Comparison of ENCODE assay signal across 8 mouse cellular contexts in genomic region chr9:121371946-121372646, GRCm38 (mm10).
DNase-seq lines count a peak whose midpoint lies in the region; ATAC-seq and TF ChIP-seq lines count a peak whose summit lies in the region.

No protein-coding gene starts in this region.

- peaks cover 58% of the 10 kb centered on the region for H3K4me1 ChIP-seq in heart, embryonic 13.5 days
- H3K4me1 ChIP-seq in CH12.LX (ENCODE audit: control insufficient read depth in 1 of 2, insufficient read depth in 2 of 2): peaks cover 10 to 65% of the 10 kb centered on the region in 2 experiments
- peaks cover 16% of the 10 kb centered on the region for H3K4me1 ChIP-seq in embryonic fibroblast, embryonic 13.5 days (ENCODE audit: control insufficient read depth, insufficient read depth, low read length)
- H3K4me1 ChIP-seq in limb, embryonic 15.5 days: peaks cover 55% of the 10 kb centered on the region

- TF ChIP-seq EP300 in CH12.LX (IDR thresholded peaks at IDR 0.05; ENCODE audit: low read length): no peak

- no peak for TF ChIP-seq RAD21 in CH12.LX (IDR thresholded peaks at IDR 0.05; ENCODE audit: low read depth, low read length)

- no peaks in the 10 kb centered on the region for H3K27me3 ChIP-seq in heart, embryonic 13.5 days (replicated peaks)
- H3K27me3 ChIP-seq in CH12.LX (replicated peaks): no peaks in the 10 kb centered on the region
- H3K27me3 ChIP-seq in limb, embryonic 15.5 days: no peaks in the 10 kb centered on the region
- H3K27me3 ChIP-seq in splenic B cell, adult 2 months (ENCODE audit: control insufficient read depth, insufficient read depth, low read length, poor library complexity, severe bottlenecking): no peaks in the 10 kb centered on the region

- DNase-seq in heart, postnatal 36 days: no peak
- no peak for DNase-seq in CH12.LX (ENCODE audit: extremely low read depth)
- peak; percentile 78 for DNase-seq in splenic B cell, adult 2 months (ENCODE audit: low read depth, low spot score)
- DNase-seq in gastrocnemius, adult 18-20 months (ENCODE audit: low spot score): no peak
- no peak for DNase-seq in gastrocnemius, postnatal 25 days

- intact Hi-C loops in heart, postnatal 36 days (cut with DNase I): loop anchor here (1.0 to 10.0 kb wide), 3 partner anchors 17 to 437 kb away; no protein-coding TSS in a partner anchor

- 5% methylated on average over 11 of the region's 13 CpGs for WGBS in heart, embryonic 13.5 days
- WGBS in limb, embryonic 15.5 days: 8% methylated on average over 11 of the region's 13 CpGs

- in situ Hi-C loops in CH12.LX (cut with MboI; ENCODE audit: low pct_ligation_motif_present, low pct_unique_long_range_greater_than_20kb, low sequenced_read_pairs): loop anchor here (5.0 to 10.0 kb wide), 2 partner anchors 80 to 117 kb away; no protein-coding TSS in a partner anchor

- H3K36me3 ChIP-seq in heart, embryonic 13.5 days: peaks cover 4% of the 10 kb centered on the region; the same call in 1 of the 2 replicates
- peaks cover 0 to 46% of the 10 kb centered on the region in 2 experiments for H3K36me3 ChIP-seq in CH12.LX (replicated peaks in 1 of 2; ENCODE audit: control insufficient read depth in 1 of 2, insufficient read depth in 1 of 2, low read length in 1 of 2)
- no peaks in the 10 kb centered on the region for H3K36me3 ChIP-seq in limb, embryonic 15.5 days
- H3K36me3 ChIP-seq in splenic B cell, adult 2 months (ENCODE audit: control insufficient read depth, insufficient read depth, low read length, poor library complexity, severe bottlenecking): no peaks in the 10 kb centered on the region; the same call in 1 of the 2 replicates

- peak overlapping the region; percentile 46 for H3K4me3 ChIP-seq in heart, embryonic 13.5 days
- H3K4me3 ChIP-seq in CH12.LX (replicated peaks in 1 of 3; ENCODE audit: low read depth in 2 of 3, low read length in 2 of 3, poor library complexity in 1 of 3): peak overlapping the region; percentile 17 to 34 (median 23)
- no peak overlapping the region for H3K4me3 ChIP-seq in embryonic fibroblast, embryonic 13.5 days (ENCODE audit: insufficient read depth, low read length)
- H3K4me3 ChIP-seq in limb, embryonic 15.5 days: peak overlapping the region; percentile 29

- TF ChIP-seq POLR2A in CH12.LX (IDR thresholded peaks at IDR 0.05; ENCODE audit: low read depth, low read length): no peak
- no peak for TF ChIP-seq POLR2A in embryonic fibroblast, embryonic 13.5 days (IDR thresholded peaks at IDR 0.05; ENCODE audit: low read depth, low read length)

- H3K27ac ChIP-seq in heart, embryonic 13.5 days (replicated peaks): peak overlapping the region; percentile 91
- H3K27ac ChIP-seq in CH12.LX (ENCODE audit: insufficient read depth, low read depth): peak overlapping the region; percentile 30
- peak overlapping the region; percentile 76 for H3K27ac ChIP-seq in embryonic fibroblast, embryonic 13.5 days (ENCODE audit: insufficient read depth, low read length)
- H3K27ac ChIP-seq in limb, embryonic 15.5 days: peak overlapping the region; percentile 78

- H3K9me3 ChIP-seq in heart, embryonic 13.5 days: no peaks in the 10 kb centered on the region
- no peaks in the 10 kb centered on the region for H3K9me3 ChIP-seq in CH12.LX (replicated peaks; ENCODE audit: low read length)
- no peaks in the 10 kb centered on the region for H3K9me3 ChIP-seq in limb, embryonic 15.5 days

- H3K9ac ChIP-seq in heart, embryonic 13.5 days: peak overlapping the region; percentile 78
- H3K9ac ChIP-seq in CH12.LX (ENCODE audit: insufficient read depth, low read depth): no peak overlapping the region
- H3K9ac ChIP-seq in limb, embryonic 15.5 days: no peak overlapping the region

- peak; percentile 23; the same call in 1 of the 2 replicates for ATAC-seq in heart, embryonic 13.5 days (ENCODE audit: extremely low read depth, insufficient number of reproducible peaks, low FRiP score, low TSS enrichment)
- ATAC-seq in limb, embryonic 15.5 days (ENCODE audit: insufficient number of reproducible peaks, low FRiP score, low TSS enrichment, low read depth): peak; percentile 35

- no peaks in the 10 kb centered on the region for H3K79me2 ChIP-seq in CH12.LX (replicated peaks; ENCODE audit: control insufficient read depth, extremely low read depth, insufficient read depth, poor library complexity, severe bottlenecking)

- no peak for TF ChIP-seq CTCF in CH12.LX (conservative IDR thresholded peaks at IDR 0.05 in 1 of 2, IDR thresholded peaks at IDR 0.05 in 1 of 2; ENCODE audit: low read depth in 2 of 2, low read length in 2 of 2)
- TF ChIP-seq CTCF in embryonic fibroblast, embryonic 13.5 days (IDR thresholded peaks at IDR 0.05; ENCODE audit: borderline replicate concordance, insufficient read depth, low read length): no peak

- peak overlapping the region; percentile 75 for H3K4me2 ChIP-seq in heart, embryonic 13.5 days
- H3K4me2 ChIP-seq in CH12.LX (ENCODE audit: insufficient read depth, low read depth, poor library complexity, severe bottlenecking): peak overlapping the region; percentile 62
- peak overlapping the region; percentile 59 for H3K4me2 ChIP-seq in limb, embryonic 15.5 days

- dilution Hi-C loops in CH12.LX (cut with MboI; ENCODE audit: extremely low pct_ligation_motif_present, extremely low pct_unique_long_range_greater_than_20kb, low sequenced_read_pairs): no loop called here

TF ChIP-seq in CH12.LX, 34 proteins besides CTCF, POLR2A, EP300 and RAD21:
- TF ChIP-seq CHD2 (IDR thresholded peaks at IDR 0.05; ENCODE audit: low read length) (no peak), POLR2AphosphoS2 (IDR thresholded peaks at IDR 0.05; ENCODE audit: low read depth, low read length) (no peak)

Comparison
In these comparisons a context has a peak if more than half of its experiments do, and no peak if none do; other contexts are left out.
1. H3K27ac ChIP-seq: peak in every context shown above with its lines; median percentile 91 in heart, embryonic 13.5 days; 78 in limb, embryonic 15.5 days; 76 in embryonic fibroblast, embryonic 13.5 days; 30 in CH12.LX.